In the genomic region with DNA sequence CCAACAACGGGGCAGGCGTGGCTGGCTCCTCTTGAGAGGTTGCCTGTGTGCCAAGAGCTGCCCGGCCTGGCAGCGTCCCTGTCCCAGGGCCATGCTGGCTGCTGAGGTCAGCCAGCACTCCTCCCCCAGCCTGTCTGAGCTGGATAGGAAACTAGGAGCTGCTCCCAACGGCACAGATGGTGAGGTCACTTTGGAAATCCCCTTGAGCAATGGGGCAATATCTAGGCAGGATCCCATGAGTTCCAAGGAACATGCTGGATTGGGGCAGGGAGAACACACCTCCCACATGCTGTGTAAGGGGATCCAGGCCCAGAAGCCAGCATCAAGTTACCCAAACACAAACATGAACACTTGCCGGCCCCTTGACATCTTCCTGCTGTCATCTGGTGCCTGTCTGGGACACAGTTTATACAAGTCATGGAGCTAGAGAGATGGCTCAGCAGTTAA, we compare ENCODE assay signal across 1 mouse cellular context.
A peak's percentile ranks its signal among the peaks of the same experiment; 100 is the strongest.
TF ChIP-seq lines count a peak whose summit lies in the region.

No protein-coding gene starts in this region.

TF ChIP-seq in CH12.LX, 34 proteins besides CTCF, POLR2A, EP300 and RAD21:
- TF ChIP-seq USF1 (IDR thresholded peaks at IDR 0.05; ENCODE audit: low read depth, low read length) (no peak), JUN (IDR thresholded peaks at IDR 0.05; ENCODE audit: insufficient read depth, low read depth, low read length) (0 out of 2 replicates have a peak, but pooled peaks have one; percentile 6)
TF ChIP-seq in CH12.LX: peak in this region for 1.
